Mouse (Mus musculus): ENCODE measurements at regions not wholly inside any gene's neighbourhood (a gene's known extent, or its start where the extent isn't known, plus 50 kb on each side); places are given as distances from the start of the nearest gene placed in this dataset.

DNA sequence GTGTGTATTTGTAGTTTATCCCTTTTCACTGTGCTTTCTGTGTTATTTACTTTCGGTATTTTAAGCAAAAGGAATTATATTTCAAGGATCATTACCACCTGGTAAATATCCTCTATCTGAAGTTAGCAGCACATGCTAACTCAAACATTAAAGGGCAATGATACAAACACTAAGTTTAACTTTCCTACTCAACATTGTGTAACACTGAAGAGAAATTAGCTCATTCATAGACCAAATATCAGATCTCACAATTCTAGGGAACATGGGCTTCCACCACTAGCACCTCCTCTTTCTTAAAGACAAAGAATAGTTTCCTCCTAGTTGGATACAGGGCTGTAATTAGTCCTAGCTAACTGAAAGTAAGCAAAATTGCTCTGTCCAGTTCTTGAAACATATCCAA is 377.4 kb downstream of the Kcnj2 start:
- no peaks in the 10 kb centered on the region for H3K9me3 ChIP-seq (replicated peaks)
- ATAC-seq (ENCODE audit: insufficient number of reproducible peaks, low FRiP score) = no peak
- no peak overlapping the region for H3K9ac ChIP-seq
- no peak overlapping the region for H3K4me3 ChIP-seq
- WGBS = 86% methylated on average over 1 of the region's 1 CpGs
- H3K4me2 ChIP-seq = no peak overlapping the region
- no peaks in the 10 kb centered on the region for H3K27me3 ChIP-seq (replicated peaks)
- H3K4me1 ChIP-seq (replicated peaks) = no peaks in the 10 kb centered on the region
- no peak overlapping the region for H3K27ac ChIP-seq (ENCODE audit: poor library complexity, severe bottlenecking)
- no peaks in the 10 kb centered on the region for H3K36me3 ChIP-seq

DNA sequence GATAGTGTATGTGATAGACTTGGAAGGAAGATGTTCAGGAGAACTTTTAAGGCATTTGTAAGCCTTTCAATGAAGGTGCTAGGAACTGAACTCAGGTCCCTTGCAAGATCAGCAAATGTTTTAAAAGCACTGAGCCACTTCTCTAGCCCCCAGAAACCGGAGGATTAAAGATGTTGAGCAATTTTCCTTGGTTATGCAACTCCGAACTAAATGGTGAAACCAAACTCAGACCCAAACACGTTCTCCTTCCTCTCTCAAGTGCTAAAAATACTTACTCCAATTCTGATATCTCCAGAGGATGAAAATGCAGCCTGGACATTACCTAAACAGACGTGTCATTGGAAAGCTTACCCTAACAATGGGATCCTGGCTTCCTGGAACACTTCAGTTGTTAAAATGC is 378.8 kb downstream of the Kcnj2 start:
- Histone ChIP-seq H3K36me3 (no peaks in the 10 kb centered on the region), H3K9me3 (replicated peaks) (no peaks in the 10 kb centered on the region), H3K4me3 (no peak overlapping the region), H3K27me3 (replicated peaks) (no peaks in the 10 kb centered on the region), H3K27ac (ENCODE audit: poor library complexity, severe bottlenecking) (no peak overlapping the region), H3K9ac (no peak overlapping the region), H3K4me2 (no peak overlapping the region), H3K4me1 (replicated peaks) (no peaks in the 10 kb centered on the region)
- ATAC-seq (ENCODE audit: insufficient number of reproducible peaks, low FRiP score) = no peak
- WGBS = 61% methylated on average over 4 of the region's 4 CpGs

DNA sequence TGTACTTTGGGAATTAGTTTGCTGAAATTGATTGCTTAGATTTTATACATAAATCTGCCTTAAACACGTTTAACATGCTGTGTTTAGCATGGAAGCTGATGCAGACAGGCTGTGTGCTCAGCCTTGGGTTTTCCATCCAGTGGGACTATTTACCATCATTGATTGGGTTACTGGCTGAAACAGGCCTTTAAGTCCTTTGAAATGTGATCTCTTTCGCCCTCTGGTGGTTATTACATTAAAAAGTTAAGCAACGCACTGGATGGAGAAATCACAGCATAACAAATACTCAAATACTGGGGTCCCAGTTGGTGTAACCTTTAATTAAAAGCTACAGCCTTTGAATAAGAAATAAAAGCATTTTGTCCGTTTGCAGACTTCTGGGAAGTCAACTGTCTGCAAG is 379.8 kb downstream of the Kcnj2 start:
- Histone ChIP-seq H3K9ac (no peak overlapping the region), H3K27ac (ENCODE audit: poor library complexity, severe bottlenecking) (no peak overlapping the region), H3K4me2 (no peak overlapping the region), H3K27me3 (replicated peaks) (no peaks in the 10 kb centered on the region), H3K4me3 (no peak overlapping the region), H3K9me3 (replicated peaks) (no peaks in the 10 kb centered on the region), H3K4me1 (replicated peaks) (peaks cover 1% of the 10 kb centered on the region; the same call in 1 of the 2 replicates), H3K36me3 (no peaks in the 10 kb centered on the region)
- 12% methylated on average over 4 of the region's 4 CpGs for WGBS
- no peak for ATAC-seq (ENCODE audit: insufficient number of reproducible peaks, low FRiP score)

DNA sequence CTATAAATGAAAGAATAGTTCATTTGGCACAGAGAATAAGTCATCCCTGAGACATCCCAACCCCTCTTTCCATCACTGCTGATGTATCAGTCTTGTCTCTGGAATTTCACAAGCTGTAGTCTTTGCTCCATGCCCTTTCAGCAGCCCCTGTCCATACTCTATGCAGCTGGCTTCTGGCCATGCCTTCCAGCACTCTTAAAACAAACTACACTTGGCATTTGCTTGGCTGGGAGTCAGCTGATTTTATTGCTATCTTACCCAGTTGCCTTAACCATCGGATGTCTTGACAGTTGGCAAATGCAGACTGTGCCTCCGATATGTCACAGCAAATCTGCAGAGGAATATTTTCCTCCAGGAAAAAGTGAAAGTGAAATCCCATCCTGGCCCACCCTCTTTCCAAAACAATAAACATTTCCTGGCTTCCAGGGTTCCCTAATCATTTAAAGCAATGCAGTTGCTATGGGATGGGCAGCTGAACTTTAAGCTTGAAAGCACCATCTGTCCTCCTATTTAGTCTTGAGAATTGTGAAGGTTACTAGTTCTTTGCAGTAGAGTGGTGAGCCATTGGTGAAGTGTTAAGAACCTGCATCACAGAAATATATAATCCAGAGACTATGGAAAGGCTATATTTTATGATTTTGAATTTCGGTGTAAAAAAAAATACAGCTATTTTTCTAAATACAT is 385.0 kb downstream of the Kcnj2 start:
- Histone ChIP-seq H3K9ac (no peak overlapping the region), H3K36me3 (no peaks in the 10 kb centered on the region), H3K9me3 (replicated peaks) (no peaks in the 10 kb centered on the region), H3K4me3 (no peak overlapping the region), H3K27me3 (replicated peaks) (no peaks in the 10 kb centered on the region), H3K27ac (ENCODE audit: poor library complexity, severe bottlenecking) (peak overlapping the region; percentile 51), H3K4me1 (replicated peaks) (peaks cover 3% of the 10 kb centered on the region; the same call in 1 of the 2 replicates), H3K4me2 (peak overlapping the region; percentile 39)
- no peak for ATAC-seq (ENCODE audit: insufficient number of reproducible peaks, low FRiP score)
- WGBS = 49% methylated on average over 3 of the region's 3 CpGs

DNA sequence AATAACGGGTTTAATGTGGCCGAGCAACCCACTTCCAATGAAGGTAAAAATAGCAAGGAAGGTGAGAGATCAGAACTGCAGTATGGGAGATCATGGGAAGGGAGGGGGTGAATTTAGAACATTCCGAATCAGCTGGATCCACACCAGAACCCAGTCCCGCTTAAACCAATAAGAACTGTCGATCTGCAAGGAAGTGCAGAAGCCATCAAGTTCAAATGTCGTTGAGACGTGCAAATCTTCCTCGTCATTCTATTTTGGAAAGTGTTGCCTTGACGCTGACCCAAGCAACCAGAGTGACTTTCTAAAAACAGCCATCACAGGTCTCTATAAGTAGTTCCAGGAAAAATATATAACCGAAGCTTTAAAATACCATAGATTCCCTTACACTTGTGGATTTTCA is 394.1 kb downstream of the Kcnj2 start:
- no peak overlapping the region for H3K4me3 ChIP-seq
- no peaks in the 10 kb centered on the region for H3K4me1 ChIP-seq (replicated peaks)
- no peaks in the 10 kb centered on the region for H3K36me3 ChIP-seq
- H3K27ac ChIP-seq (ENCODE audit: poor library complexity, severe bottlenecking) = no peak overlapping the region
- WGBS = 59% methylated on average over 10 of the region's 10 CpGs
- H3K4me2 ChIP-seq = no peak overlapping the region
- no peaks in the 10 kb centered on the region for H3K27me3 ChIP-seq (replicated peaks)
- no peak for ATAC-seq (ENCODE audit: insufficient number of reproducible peaks, low FRiP score)
- H3K9me3 ChIP-seq (replicated peaks) = no peaks in the 10 kb centered on the region
- H3K9ac ChIP-seq = no peak overlapping the region

DNA sequence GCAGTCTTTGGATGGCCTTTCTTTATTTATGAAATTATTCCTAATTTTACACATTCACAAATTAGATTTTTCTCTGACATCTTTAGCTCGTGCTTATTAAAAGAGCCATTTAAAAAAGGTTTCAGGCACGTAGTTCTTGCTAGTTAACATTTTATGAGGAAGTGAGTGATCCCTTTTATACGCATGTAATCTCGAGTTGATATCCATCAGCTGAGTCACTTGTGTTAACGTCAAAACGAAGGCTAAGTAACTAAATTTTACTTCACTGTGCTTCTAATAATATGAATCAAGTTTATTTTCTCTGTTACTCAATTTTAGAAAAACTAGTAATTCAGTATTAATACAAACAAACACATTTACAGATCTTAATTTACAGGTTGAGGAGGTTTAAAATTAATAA is 419.0 kb downstream of the Kcnj2 start:
- H3K27ac ChIP-seq (ENCODE audit: poor library complexity, severe bottlenecking) = no peak overlapping the region
- H3K4me2 ChIP-seq = no peak overlapping the region
- H3K9me3 ChIP-seq (replicated peaks) = no peaks in the 10 kb centered on the region
- no peaks in the 10 kb centered on the region for H3K36me3 ChIP-seq
- H3K4me3 ChIP-seq = no peak overlapping the region
- ATAC-seq (ENCODE audit: insufficient number of reproducible peaks, low FRiP score) = no peak
- 72% methylated on average over 6 of the region's 6 CpGs for WGBS
- no peaks in the 10 kb centered on the region for H3K4me1 ChIP-seq (replicated peaks)
- H3K27me3 ChIP-seq (replicated peaks) = no peaks in the 10 kb centered on the region
- no peak overlapping the region for H3K9ac ChIP-seq

DNA sequence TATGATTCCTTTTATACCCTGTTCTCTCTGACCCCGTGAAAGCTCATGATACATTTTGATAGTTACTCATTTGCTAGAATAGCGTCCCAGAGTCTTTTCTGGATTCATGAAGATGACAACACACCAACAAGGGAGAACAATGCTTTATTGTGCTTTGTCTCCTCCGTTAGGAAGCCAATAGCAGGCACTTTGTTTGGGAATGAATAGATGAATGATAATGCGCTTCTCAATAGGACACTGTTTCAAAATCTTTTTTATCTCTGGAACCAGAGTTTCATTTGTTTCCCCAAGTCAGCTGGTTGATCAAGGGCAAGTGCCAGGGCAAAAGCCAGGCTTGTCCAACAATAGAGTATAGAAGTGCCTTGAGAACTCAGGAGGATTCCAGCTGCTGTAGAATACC is 446.5 kb downstream of the Kcnj2 start:
- no peaks in the 10 kb centered on the region for H3K36me3 ChIP-seq
- H3K9ac ChIP-seq = no peak overlapping the region
- no peaks in the 10 kb centered on the region for H3K27me3 ChIP-seq (replicated peaks)
- WGBS = 59% methylated on average over 4 of the region's 4 CpGs
- no peak for ATAC-seq (ENCODE audit: insufficient number of reproducible peaks, low FRiP score)
- no peak overlapping the region for H3K4me3 ChIP-seq
- no peak overlapping the region for H3K27ac ChIP-seq (ENCODE audit: poor library complexity, severe bottlenecking)
- no peaks in the 10 kb centered on the region for H3K9me3 ChIP-seq (replicated peaks)
- no peaks in the 10 kb centered on the region for H3K4me1 ChIP-seq (replicated peaks)
- no peak overlapping the region for H3K4me2 ChIP-seq

DNA sequence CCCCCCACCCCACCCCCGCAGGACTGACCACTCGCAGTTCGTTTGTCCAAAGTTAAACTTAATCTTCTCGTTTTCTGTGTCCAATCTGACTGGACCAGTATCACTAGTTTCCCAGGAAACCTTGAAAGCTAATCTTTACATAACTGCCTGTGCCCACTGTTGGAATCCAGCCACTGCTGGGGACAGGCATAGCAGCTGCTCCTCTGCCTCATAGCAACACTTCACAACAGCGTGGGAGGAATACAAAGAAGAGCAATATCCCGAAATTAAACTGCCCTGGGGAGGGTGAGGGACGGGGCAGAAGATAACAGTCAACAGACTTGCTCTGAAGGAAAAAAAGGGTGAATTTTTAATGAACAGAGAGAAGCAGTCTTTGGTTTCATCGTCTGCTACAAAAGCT is 456.8 kb downstream of the Kcnj2 start:
- H3K9me3 ChIP-seq (replicated peaks) = no peaks in the 10 kb centered on the region
- 60% methylated on average over 8 of the region's 8 CpGs for WGBS
- H3K4me3 ChIP-seq = no peak overlapping the region
- no peak overlapping the region for H3K27ac ChIP-seq (ENCODE audit: poor library complexity, severe bottlenecking)
- no peak overlapping the region for H3K4me2 ChIP-seq
- H3K36me3 ChIP-seq = no peaks in the 10 kb centered on the region
- H3K9ac ChIP-seq = no peak overlapping the region
- no peak for ATAC-seq (ENCODE audit: insufficient number of reproducible peaks, low FRiP score)
- no peaks in the 10 kb centered on the region for H3K27me3 ChIP-seq (replicated peaks)
- 0 out of 2 replicates have a peak, but pooled peaks cover 2% of the 10 kb centered on the region for H3K4me1 ChIP-seq (replicated peaks)

DNA sequence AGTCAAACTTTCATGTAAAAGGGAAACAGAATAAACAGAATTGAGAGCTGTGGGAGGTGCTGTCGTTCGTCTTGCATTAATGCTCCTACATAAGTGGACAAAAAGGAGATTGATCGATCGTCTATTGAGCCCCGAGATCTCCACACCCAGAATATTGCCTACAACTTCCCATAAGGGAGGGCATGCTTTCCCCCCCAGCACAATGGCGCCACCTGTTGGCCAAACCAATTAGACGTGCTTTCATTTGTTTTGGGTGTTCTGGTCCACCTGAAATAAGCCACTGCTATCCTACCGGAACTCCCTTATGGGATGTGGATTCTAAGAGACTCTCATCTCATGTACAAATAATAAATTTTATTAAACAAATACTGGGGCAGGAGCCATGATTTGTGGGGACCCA is 457.5 kb downstream of the Kcnj2 start:
- H3K4me3 ChIP-seq = no peak overlapping the region
- no peaks in the 10 kb centered on the region for H3K9me3 ChIP-seq (replicated peaks)
- H3K36me3 ChIP-seq = no peaks in the 10 kb centered on the region
- ATAC-seq (ENCODE audit: insufficient number of reproducible peaks, low FRiP score) = no peak
- no peaks in the 10 kb centered on the region for H3K27me3 ChIP-seq (replicated peaks)
- H3K4me1 ChIP-seq (replicated peaks) = 0 out of 2 replicates have a peak, but pooled peaks cover 2% of the 10 kb centered on the region
- H3K9ac ChIP-seq = no peak overlapping the region
- no peak overlapping the region for H3K27ac ChIP-seq (ENCODE audit: poor library complexity, severe bottlenecking)
- 55% methylated on average over 8 of the region's 8 CpGs for WGBS
- no peak overlapping the region for H3K4me2 ChIP-seq

DNA sequence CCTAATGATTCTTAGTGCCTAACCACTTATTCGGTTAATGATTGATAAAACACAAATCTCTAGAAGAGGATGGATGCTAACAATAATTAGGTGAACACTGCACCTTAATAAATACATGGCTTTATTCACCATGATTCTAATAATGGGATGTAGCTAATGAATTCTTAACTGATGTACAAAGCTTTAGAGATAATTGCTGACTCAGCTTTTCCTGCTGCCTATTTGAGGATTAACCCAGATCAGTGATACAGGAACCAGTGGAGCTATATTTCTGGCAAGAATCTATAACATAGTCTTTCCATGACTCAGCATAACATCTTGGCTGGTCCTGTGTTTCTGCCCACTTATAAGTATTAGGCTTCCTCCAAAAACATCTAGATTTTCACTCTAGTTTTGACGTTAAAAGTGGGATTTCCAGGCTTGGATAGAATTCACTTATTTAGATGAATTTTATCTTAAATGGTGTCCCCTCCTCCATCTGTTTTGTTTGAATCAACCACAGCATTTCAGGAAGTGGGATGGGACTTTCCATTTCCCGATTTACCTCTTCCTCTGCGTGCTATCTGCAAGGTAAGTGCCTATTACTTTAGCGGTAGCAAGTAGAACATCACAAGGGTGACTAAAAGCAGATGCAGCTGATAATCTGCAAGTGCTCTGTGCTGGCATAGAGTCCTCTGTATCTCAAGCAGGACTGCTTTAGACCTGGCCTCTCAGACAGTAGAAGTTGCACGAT is 460.2 kb downstream of the Kcnj2 start:
- Histone ChIP-seq H3K4me1 (replicated peaks) (0 out of 2 replicates have a peak, but pooled peaks cover 2% of the 10 kb centered on the region), H3K27me3 (replicated peaks) (no peaks in the 10 kb centered on the region), H3K36me3 (no peaks in the 10 kb centered on the region), H3K4me2 (no peak overlapping the region), H3K4me3 (no peak overlapping the region), H3K9me3 (replicated peaks) (no peaks in the 10 kb centered on the region), H3K27ac (ENCODE audit: poor library complexity, severe bottlenecking) (no peak overlapping the region), H3K9ac (no peak overlapping the region)
- ATAC-seq (ENCODE audit: insufficient number of reproducible peaks, low FRiP score) = no peak
- 44% methylated on average over 6 of the region's 6 CpGs for WGBS

DNA sequence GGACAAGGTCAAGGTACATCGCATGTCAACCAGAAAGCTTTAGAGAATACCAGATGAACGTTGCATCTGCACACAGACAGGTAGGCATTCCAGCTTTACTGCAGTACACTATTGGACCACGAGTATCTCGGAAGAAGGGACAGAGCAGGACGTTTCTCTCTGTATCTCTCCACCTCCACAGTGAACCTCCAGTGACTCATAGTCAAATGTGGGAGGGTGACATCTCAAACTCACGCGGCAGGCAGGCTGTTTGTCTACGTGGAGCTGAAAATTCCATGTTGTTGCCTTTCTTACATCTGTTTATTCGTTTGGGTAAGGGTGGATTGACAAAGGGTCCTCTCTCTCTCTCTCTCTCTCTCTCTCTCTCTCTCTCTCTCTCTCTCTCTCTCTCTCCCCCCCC is 463.6 kb downstream of the Kcnj2 start:
- ATAC-seq (ENCODE audit: insufficient number of reproducible peaks, low FRiP score) = no peak
- Histone ChIP-seq H3K27me3 (replicated peaks) (no peaks in the 10 kb centered on the region), H3K4me1 (replicated peaks) (0 out of 2 replicates have a peak, but pooled peaks cover 2% of the 10 kb centered on the region), H3K4me3 (no peak overlapping the region), H3K27ac (ENCODE audit: poor library complexity, severe bottlenecking) (no peak overlapping the region), H3K4me2 (no peak overlapping the region), H3K9me3 (replicated peaks) (no peaks in the 10 kb centered on the region), H3K9ac (no peak overlapping the region), H3K36me3 (no peaks in the 10 kb centered on the region)
- WGBS = 67% methylated on average over 9 of the region's 9 CpGs

Data from heart, embryonic 12.5 days (tissue).